Mouse (Mus musculus): ENCODE data around the gene Tcf23.

- no peak for TF ChIP-seq POLR2A (IDR thresholded peaks at IDR 0.05; ENCODE audit: extremely low read depth, insufficient read depth, low read length)
- no peak for TF ChIP-seq CTCF (IDR thresholded peaks at IDR 0.05; ENCODE audit: extremely low read depth, insufficient read depth, low read length)
Observed at GRCm38 (mm10) chr5:30960814-30961213, 7.6 kb upstream of the Tcf23 start.

Data from cortical plate, adult 2 months (tissue).